Mouse (Mus musculus): Measurements from ENCODE around the gene Babam1.

The Babam1 gene

DNA sequence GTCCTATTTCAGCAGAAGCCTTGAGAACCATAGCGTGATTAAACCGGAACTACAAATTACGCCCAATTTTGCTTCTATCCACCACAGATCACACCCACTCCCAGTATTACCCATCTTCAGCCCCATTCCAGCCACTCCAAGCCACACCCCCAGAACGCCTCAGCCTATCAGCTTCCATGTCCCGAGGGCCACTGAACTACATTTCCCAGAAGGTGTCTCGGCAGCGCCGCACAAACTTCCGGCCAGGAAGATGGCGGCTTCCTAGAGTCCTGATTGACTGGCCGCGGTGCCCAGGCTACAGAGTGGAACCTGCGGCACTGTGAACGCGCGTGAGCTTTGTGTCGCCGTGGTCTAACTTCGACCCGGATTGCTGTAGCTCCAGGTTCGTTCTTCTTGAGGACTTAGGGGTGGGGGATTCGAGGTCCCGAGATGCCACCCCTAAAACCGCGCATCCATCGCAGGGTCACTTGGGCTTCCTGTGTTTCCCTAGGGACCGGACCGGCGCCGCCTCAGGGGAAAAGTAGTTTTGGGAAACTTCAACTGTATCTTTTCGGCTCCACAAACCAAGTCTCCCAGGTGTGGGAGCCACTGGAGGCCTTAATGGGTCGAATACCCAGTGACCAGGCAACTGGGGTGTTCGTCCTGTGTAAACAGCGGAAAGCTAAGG lies at the start of gene Babam1:
Gene Babam1 (plus strand): TSS at position 223 of the 667 bp plus-strand sequence.
- 1% methylated on average over 34 of the region's 34 CpGs for WGBS

DNA sequence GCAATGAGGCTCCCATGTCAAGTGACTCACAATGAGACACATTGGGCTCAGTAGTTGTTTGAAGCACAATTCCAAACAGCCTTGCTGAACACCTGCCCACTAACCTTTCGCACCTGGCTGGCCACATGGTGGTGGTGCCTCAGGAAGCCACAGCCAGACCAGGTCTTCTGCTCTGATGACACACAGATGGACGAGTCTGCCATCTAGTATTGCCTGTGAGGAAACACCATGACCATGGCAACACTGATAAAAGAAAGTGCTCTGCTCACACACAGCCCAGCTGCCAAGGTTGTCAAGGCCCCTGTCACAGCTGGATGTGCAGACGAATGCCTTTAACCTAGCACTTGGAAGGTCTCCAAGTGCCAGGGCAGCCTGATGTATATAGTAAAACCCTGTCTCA lies 45.5 kb upstream of the Babam1 start:
- 64% methylated on average over 3 of the region's 3 CpGs for WGBS

DNA sequence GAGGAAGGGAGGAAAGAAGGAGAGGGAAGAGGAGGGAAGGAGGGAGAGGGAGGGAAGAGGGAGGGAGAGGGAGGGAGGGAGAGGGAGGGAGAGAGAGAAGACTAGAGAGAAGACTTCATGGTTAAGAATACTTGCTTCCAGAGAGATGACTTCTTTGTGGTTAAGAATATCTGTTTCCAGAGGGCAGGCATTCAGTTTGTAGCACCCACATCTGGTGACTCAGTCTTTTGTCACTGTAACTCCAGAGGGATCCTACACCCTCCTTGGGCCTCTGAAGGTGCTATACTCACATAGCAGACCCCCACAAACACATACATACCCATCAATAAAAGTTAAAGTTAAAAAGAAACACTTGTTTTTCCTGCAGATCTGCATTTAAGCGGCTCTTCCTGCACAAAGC lies 45.1 kb upstream of the Babam1 start:
- whole genome bisulfite sequencing, result 96% methylated on average over 1 of the region's 1 CpGs

DNA sequence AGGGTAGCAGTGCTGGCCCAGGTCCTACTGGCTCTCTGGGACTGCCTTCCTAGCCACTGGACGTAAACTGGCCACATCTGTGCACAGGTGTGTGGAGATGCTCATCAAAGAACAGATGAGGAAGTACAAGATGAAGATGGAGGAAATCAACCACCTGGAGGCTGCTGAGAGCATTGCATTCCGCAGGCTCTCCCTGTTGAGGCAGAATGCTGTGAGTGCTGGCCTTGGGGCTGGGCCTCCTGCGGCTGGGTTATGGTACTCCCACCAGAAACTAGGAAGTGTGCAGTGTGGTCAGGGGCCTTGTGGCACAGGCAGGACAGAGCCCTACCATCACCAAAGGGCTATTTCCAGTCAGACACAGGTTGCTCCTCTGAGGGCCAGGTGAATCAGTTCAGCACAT lies 38.6 kb upstream of the Babam1 start:
- 90% methylated on average over 3 of the region's 3 CpGs for WGBS

DNA sequence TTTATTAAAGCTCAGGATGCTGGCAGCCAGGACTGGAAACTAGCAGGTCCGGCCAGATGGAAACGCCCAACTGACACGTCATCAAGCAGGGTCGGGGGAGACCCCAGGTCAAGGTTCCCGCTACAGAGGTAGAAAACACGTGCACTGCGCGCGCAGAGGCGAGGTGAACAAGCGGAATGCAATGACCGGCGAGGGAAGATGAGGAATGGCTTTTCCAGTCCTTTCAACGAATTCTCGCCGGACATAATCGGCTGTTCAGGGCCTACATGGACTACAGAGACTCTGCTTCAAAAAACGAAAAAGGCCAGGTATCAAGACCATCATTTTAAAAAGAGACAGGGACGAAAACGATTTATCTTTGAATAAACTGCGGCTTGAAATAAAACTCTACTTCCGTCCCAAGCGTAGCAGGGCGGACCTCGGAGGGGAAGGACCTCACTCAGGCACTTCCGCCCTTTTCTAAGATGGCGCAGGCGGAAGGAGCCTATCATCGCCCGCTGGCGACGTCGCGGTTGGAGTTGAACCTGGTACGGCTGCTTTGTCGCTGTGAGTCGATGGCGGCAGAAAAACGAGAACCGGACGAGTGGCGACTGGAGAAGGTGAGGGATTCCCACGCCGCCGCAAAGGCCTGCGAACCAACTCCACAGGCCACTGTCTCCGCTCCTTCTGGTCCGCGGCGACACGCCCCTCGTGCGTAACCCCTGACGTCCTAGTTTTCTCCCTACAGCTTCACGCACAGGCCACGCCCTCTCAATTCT lies 29.7 kb upstream of the Babam1 start, which contains the start of gene Use1:
Gene Use1 (plus strand): TSS at position 78 of the 758 bp plus-strand sequence.
- WGBS, result under 1% methylated on average over 56 of the region's 56 CpGs

DNA sequence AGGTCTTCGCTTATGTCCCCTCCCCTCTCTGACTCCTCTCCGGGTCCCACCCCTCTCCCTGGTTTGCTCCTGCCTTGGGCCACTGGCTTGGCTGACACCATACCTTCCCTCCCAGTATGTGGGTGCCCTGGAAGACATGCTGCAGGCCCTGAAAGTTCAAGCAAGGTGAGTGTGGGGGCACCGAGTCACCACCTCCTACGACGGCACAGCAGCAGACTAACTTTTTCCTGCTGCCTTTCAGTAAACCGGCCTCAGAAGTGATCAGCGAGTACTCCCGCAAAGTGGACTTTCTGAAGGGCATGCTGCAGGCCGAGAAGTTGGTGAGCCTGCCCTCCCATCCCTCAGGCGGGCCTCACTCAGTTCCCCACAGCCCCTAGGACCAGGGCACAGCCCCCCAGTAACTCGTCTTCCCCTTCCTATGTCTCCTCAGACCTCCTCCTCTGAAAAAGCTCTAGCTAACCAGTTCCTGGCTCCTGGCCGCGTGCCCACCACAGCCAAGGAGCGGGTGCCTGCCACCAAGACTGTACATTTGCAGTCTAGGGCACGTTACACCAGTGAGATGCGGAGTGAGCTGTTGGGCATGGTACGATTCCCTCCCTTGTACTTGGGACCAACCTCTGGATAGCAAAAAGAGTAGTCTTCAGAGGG lies 29.0 kb upstream of the Babam1 start:
- WGBS, result 30% methylated on average over 17 of the region's 17 CpGs

DNA sequence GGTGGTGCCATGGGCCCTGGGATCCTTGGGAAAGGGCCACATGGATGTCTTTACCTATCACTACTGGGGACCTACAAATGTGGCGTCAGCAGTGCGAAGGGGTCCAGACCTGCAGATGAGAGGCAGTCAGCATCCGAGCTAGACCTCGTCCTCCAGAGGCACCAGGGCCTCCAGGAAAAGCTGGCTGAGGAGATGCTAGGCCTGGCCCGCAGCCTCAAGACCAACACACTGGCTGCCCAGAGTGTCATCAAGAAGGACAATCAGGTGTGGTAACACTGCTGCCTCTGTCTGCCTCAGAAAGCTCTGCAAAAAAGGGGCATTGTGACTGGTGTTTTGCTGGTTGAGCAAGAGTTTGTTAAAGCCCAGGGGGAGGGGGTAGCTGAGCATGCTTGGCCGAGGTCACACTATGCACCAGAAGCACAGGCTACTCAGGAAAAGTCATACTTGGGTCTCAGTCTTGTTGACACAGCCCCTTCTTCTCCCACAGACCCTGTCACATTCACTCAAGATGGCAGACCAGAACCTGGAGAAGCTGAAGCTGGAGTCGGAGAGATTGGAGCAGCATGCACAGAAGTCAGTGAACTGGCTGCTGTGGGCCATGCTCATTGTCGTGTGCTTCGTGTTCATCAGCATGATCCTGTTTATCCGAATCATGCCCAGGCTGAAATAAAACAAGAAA lies 27.5 kb upstream of the Babam1 start:
- WGBS, result 87% methylated on average over 10 of the region's 10 CpGs

DNA sequence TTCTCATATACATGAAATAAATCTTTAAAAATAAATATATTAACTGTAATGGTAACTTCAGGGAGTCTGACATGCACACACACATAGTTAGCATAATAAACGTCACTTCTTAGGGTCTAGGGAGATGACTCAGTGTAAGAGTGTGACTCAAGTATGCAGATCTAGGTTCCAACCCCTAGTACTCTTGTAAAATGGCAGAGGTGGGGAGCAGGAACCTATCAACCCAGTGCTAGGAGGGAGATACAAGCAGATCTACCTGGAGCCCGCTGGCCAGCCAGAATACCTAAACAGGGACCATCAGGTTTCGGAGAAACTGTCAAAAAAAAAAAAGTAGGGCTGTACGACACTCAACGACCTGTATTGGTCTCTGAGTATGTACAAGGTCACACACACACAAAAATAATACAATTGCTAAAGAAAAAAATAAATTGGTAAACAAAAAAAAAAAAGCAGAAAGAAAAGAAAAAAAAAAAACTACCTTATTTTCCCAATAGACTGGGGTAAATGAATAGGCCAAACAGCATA lies 25.9 kb upstream of the Babam1 start:
- 10% methylated on average over 5 of the region's 5 CpGs for WGBS

DNA sequence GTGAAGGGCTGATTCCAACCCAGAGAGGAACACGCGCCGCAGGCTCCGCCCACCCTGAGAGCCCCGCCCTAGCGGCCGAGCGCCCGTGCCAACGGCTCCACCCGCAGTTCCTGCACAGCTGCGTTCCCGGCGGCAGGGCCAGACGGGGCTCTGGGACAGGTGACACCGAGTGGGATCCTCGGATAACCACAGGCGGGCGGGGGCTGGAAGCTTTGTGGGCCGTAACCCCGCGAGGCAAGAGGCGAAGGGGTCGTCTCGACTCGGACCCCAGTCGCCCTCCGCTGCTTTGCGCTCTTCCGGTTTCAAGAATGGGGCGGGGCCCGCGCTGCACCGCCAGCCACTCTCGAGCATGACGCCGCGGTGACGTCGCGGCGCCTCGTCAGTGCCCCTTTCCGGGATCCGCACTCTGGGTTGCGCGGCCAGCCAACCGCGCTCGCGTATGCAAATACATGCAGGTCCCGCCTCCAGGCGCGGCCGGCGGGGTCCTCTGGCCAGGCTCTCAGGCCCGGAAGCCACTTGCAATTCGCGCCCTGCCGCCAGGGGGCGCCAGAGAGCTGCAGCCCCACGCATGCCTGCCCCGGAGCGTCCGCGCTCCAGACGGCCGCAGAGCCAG lies 25.3 kb upstream of the Babam1 start, which contains the start of gene Ocel1:
Gene Ocel1 (plus strand): TSS at position 63 of the 613 bp plus-strand sequence.
- under 1% methylated on average over 68 of the region's 68 CpGs for WGBS

DNA sequence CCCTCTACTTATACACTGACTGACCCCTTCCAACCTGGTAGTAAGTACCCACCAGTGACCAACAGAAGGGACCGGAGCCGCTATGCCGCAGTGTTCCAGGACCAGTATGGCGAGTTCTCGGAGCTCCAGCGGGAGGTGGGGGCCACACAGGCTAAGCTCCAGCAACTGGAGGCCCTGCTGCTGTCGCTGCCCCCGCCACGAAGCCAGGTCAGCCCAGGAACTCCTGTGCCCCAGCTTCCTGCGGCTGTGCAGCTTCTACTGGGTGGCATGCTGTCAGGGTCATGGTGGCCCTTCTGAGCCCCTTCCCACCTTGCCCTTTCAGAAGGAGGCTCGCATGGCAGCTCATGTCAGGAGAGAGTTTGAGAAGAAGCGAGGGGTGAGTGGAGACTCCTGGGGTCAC lies 24.2 kb upstream of the Babam1 start:
- 89% methylated on average over 12 of the region's 12 CpGs for whole genome bisulfite sequencing

DNA sequence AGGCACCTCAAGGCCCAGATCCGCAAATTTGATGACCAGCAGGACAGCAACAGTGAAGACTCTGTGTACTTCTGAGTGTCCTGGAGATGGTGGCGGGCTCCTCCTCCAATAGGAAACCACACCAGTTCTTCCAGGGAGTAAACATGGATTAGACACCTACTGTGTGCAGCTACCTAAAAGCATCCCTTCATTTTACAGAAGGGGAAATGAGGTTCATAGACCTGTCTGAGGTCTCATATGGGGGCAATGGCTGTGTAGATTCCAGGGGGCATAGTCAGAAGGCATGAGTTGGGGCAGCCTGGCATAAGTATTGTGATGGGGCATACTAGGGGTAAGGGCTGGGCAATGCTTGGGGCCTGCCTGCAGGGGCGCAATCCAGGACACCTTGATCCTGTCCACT lies 23.7 kb upstream of the Babam1 start:
- 91% methylated on average over 3 of the region's 3 CpGs for WGBS

DNA sequence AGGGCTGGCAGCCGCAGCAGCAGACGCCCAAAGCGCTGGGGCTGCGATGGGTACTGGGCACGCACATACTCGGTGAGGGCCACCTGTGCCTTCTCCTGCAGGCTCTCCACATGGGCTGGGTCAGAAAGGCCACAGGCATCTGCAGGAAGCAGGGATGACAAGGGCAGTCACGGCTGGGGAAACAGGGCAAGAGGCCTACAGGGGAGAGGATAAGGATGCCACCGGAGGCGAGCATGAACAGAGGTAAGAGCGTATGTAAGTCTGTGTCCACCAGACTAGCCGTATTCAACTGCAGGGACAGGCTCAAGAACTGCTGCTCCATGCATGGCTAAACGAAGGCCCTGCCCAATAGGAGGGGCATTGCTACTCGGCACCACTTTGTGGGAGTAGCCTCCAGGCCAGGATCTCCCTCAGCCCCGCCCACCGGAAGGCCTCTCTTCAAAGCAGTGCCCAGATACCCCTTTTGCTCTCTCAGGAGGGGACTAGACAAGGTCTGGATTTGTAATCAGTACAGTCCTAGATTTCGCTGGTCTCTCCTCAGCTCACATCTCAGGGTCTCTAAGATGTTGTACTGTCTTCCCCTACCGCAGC lies 21.9 kb upstream of the Babam1 start:
- 80% methylated on average over 17 of the region's 17 CpGs for WGBS

DNA sequence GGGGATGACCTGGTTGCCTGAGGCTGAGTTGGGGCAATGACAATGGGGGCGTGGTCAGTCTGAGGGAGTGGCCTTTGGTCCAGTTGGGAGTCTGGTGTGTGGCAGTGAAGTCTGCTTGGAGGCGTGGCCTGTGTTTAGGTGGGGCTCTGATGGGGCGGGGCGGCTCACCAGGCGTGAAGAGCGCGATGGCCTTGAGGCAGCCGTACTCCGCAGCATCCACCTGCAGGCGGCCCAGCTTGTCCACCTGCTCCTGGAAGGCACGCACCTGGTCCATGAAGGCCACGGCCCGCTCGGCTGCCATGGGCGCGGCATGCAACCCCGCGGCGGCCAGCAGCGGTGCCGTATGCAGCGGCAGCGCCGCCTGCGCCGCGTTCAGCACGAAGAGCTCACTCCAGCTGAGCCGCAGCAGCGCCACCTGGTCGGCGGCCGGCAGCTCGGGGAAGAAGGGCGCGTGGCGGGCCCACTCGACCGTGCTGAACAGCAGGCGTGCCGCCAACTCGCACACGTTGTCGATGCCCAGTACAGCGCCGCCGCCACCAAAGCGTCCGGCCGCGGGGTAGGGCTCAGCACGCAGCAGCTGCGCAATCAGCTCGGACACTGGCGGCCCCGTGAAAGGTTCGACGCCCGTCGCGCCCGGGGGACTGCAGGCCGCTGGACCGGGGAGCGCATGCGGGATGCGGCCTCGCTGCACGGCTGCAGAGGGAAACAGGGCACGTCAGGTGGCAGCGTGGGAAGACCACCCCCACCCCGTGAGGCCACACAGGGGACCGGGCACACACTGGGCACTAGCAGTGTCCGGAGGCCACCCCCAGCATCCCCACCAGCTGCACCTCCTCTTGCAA lies 20.9 kb upstream of the Babam1 start:
- WGBS, result 24% methylated on average over 74 of the region's 74 CpGs

DNA sequence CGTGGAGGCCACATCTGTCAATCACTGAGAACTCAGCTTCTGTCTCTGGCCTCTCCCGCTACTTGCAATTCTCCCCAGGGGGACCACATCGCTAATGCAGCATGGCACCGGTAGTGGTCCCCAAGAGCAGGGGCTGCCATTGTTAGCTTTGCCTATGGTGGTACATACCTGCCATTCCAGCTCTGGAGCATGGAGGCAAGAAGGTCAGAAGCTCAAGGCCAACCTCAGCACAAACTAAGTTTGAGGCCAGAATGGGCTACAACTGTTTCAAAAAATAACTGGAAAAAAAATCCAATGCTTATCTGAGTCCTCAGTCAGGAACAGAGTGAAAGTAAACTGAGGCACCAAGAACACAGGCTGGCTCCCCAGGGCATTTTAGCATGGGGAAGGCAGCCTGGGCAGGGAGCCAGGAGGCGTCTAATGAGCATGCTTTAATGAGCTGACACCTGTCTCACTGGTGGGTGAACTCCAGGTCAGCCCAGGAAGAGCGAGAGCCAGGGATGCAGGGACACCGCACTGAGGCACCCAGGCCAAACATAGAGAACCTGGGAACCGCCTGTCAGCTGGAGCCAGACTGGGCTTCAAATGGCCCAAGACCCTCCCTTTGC lies 20.1 kb upstream of the Babam1 start:
- 57% methylated on average over 8 of the region's 8 CpGs for WGBS

DNA sequence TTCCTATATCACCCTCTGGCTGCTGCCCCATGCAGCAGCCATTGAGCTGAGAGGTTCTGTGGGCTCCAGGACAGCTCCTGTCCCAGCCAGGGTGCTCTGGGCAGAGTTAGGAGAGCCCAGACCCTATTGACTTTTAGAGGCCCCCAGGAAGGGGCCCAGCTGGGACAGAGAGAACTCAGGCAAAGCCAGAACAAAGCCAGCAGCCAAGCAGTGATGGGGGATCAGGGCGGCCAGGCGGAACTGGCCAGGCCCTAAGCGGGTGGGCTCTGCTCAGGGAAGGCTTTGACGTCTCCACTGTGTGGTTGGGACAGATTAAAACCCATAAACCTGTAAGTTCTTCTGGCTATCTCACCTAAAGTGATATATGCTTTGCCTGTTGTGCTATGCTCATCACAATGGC lies 17.7 kb upstream of the Babam1 start:
- 82% methylated on average over 4 of the region's 4 CpGs for WGBS

DNA sequence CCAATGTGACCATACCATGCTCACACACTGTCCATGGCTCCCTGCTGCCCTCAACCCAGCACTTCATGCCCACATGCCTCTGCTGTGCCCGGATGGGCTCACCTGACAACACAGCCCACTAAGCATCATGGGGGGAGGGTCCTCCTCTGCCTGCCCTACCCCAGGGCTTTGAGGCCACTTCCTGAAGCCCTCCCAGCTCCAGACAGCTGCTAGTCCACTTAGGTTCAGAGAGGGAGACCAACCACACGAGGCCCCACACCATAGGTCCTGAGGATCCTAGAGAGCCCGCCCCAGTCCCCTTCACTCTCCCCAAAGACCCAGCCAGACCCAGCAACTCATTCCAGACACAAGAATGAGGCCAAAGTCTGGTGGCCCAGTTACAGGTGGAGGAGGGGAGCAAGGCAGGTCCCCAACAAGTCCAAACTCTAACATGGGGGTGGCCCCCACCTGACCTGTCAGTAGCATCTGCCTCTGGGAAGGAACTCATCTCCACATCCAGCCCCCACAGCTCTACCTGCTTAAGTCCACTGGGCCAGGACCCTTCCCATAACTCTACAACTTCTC lies 17.1 kb upstream of the Babam1 start:
- WGBS, result 79% methylated on average over 3 of the region's 3 CpGs

DNA sequence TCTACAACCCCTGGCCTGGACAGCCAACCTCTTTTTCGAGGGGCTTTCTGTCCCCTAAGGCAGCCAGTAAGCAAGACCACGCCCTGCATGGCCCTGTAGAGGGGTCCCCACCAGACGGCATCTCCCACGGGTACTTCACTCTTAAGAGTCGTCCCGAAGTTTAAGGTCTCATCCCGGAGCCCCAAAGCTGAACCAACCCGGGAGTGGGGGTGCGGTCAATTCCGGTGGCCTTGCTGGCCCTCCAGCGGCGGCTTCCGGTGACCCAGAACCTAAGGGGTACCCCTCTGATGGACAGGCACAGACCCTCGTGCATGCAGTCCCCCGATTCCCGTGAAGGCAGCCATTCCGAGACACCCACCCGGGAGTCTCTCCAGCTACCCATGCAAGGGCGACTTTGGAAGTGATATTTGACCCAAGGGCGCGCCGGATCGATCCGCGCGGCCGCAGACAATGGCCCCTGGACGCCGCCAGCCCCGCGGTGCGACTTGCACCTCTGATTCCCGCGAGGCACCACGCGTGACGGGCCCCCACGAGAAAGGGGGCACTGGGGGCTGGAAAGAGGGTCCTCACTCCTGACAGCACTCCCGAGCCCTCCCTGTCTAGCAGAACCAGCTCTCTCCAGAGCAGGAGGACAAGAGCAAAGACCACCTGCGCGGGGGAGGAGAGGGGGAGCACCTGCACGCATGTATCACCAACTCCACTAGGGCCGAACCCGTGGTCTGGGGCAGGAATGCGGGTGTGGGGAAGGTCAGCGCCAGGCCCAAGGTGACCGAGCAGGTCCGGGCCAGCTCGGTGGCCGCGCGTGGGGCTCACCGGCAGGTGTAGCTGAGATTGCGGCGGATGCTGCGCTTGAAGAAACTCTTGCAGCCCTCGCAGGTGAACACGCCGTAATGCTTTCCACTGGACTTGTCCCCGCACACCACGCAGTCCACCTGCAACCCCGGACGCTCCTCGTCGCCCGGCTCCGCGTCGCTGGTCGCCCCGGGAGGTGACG lies 16.2 kb upstream of the Babam1 start:
- WGBS, result 2% methylated on average over 72 of the region's 72 CpGs

DNA sequence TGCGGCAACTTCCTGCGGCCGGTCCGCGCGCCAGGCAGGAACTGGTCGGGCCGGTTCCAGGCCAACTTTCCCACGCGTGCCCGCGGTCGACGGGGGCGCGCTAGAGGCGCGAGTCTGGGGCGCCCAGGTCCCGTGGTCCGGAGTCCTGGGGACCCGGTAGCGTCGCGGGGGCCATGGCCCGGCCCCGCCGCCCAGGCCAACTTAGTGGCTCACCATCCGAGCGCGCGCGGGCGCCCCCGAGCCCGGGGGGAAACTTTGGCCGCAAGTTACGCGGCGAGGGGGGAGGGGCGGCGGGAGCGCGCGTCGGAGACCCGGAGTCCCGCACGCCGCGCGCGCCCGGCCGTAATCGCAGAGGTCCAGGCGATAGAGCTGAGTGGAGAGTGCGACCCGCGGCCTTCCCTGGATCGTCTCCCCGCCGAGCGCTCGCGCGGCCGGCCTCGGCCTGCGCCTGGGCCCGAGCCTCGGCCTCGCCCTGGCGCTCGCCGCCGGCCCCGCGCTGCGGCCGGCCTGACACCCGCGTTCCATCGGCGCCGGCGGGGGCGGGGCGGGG lies 15.2 kb upstream of the Babam1 start, which contains the start of gene Nr2f6:
Gene Nr2f6 (minus strand): TSS at position 540 of the 550 bp plus-strand sequence.
- WGBS, result under 1% methylated on average over 88 of the region's 89 CpGs

All from cerebral cortex, adult 2 months (tissue).